ENCODE assay signal across 12 mouse cellular contexts in the genomic region with DNA sequence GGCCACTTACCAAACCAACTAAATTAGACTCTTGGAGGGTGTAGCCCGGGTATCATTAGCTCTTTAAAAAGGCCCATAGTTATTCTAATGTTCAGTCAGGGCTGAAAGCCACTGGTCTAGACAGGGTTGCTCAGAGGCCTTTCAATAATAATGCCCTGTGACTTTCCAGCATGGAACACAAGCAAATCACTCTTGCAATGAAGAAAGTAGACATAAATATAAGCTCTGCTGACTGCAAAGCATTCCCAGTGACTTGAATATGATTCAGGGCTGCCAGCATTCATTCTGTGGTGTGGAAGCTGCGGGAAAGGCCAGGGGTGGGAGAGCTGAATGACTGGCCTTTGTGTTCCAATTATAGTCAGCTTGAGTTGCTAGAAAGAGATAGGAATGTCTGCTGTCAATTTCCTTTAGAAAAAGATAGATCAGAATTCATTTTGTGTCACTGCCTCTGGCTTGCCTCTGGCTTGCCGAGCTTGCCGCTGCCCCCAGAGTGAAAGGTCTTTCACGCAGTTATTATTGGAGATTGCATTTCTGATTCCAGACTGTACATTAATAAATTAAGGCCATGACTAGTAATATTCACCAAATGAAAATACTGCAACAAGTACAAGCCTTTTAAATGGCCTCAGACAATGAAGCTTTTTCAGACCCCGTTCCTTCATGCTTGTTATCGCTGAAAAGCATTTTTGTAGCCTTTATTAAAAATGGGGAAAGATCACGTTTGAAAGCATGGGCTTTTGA. TPM values are rescaled to one million over a fixed set of nuclear protein-coding genes. Genes with fewer than 3 reads are reported as not detected.
DNase-seq lines count a peak whose midpoint lies in the region; ATAC-seq and TF ChIP-seq lines count a peak whose summit lies in the region.
"Had no signal": no experiment of that assay in that cellular context is flagged by ENCODE, and none has a peak within 500 bp of the region (broad histone marks: within the 10 kb centered on the region; RNA-seq: fewer than 3 reads in every experiment).

No protein-coding gene starts in this region.

- 16% methylated on average over 8 of the region's 8 CpGs for WGBS in forebrain, embryonic 11.5 days
- 12% methylated on average over 8 of the region's 8 CpGs for WGBS in hindbrain, postnatal 0 days

- no peak overlapping the region for H3K9ac ChIP-seq in forebrain, embryonic 11.5 days (ENCODE audit: low read length)
- no peak overlapping the region for H3K9ac ChIP-seq in hindbrain, postnatal 0 days (replicated peaks; ENCODE audit: low read length)
- H3K9ac ChIP-seq: embryonic facial prominence, embryonic 12.5 days; limb, embryonic 15.5 days had no signal

- no peak for DNase-seq in layer of hippocampus, adult 2 months (ENCODE audit: low spot score in 2 of 2)
- no peak for DNase-seq in layer of hippocampus, adult 9-11 months
- DNase-seq in forebrain, embryonic 11.5 days (ENCODE audit: low spot score) = peak; percentile 58
- DNase-seq in hindbrain, postnatal 0 days (ENCODE audit: low spot score) = peak; percentile 63
- peak; percentile 79 for DNase-seq in retina, postnatal 1 day
- no peak for DNase-seq in kidney, postnatal 25 days
- no peak for DNase-seq in thymus, postnatal 4 days
- DNase-seq: right cerebral cortex, postnatal 4 days had no signal

- peaks cover 10% of the 10 kb centered on the region for H3K4me1 ChIP-seq in forebrain, embryonic 11.5 days (replicated peaks; ENCODE audit: control insufficient read depth, insufficient read depth, low read length)
- peaks cover 4% of the 10 kb centered on the region for H3K4me1 ChIP-seq in hindbrain, postnatal 0 days (ENCODE audit: insufficient read depth, low read length)
- H3K4me1 ChIP-seq: embryonic facial prominence, embryonic 12.5 days; limb, embryonic 15.5 days had no signal

- H3K27me3 ChIP-seq in forebrain, embryonic 11.5 days (ENCODE audit: control insufficient read depth, insufficient read depth, low read length) = peaks cover 3% of the 10 kb centered on the region
- H3K27me3 ChIP-seq in hindbrain, postnatal 0 days (ENCODE audit: insufficient read depth, low read length) = no peaks in the 10 kb centered on the region
- H3K27me3 ChIP-seq: embryonic facial prominence, embryonic 12.5 days; limb, embryonic 15.5 days had no signal

- ATAC-seq in forebrain, embryonic 11.5 days (replicated peaks; ENCODE audit: low FRiP score) = no peak
- peak; percentile 70 for ATAC-seq in hindbrain, postnatal 0 days
- ATAC-seq in megakaryocyte, adult 5-6 weeks (ENCODE audit: poor library complexity, severe bottlenecking) = no peak

- no peaks in the 10 kb centered on the region for H3K36me3 ChIP-seq in forebrain, embryonic 11.5 days (ENCODE audit: control insufficient read depth, insufficient read depth, low read length)
- no peaks in the 10 kb centered on the region for H3K36me3 ChIP-seq in hindbrain, postnatal 0 days (ENCODE audit: insufficient read depth, low read length)
- H3K36me3 ChIP-seq: embryonic facial prominence, embryonic 12.5 days; G1E; limb, embryonic 15.5 days had no signal

- no peaks in the 10 kb centered on the region for H3K9me3 ChIP-seq in forebrain, embryonic 11.5 days (ENCODE audit: control insufficient read depth, low read length)
- no peaks in the 10 kb centered on the region for H3K9me3 ChIP-seq in hindbrain, postnatal 0 days (ENCODE audit: low read length)
- H3K9me3 ChIP-seq: embryonic facial prominence, embryonic 12.5 days; G1E; limb, embryonic 15.5 days had no signal

- 0 out of 2 replicates have a peak overlapping the region, but pooled peaks have one; percentile 41 for H3K27ac ChIP-seq in layer of hippocampus, adult 2 months
- H3K27ac ChIP-seq in forebrain, embryonic 11.5 days (ENCODE audit: low read depth, low read length) = peak overlapping the region; percentile 34; the same call in 1 of the 2 replicates
- peak overlapping the region; percentile 46; the same call in 1 of the 2 replicates for H3K27ac ChIP-seq in hindbrain, postnatal 0 days
- H3K27ac ChIP-seq: embryonic facial prominence, embryonic 12.5 days; limb, embryonic 15.5 days had no signal

- no peak overlapping the region for H3K4me3 ChIP-seq in layer of hippocampus, adult 2 months
- no peak overlapping the region for H3K4me3 ChIP-seq in forebrain, embryonic 11.5 days (ENCODE audit: low read depth, low read length)
- no peak overlapping the region for H3K4me3 ChIP-seq in hindbrain, postnatal 0 days (ENCODE audit: low read length)
- H3K4me3 ChIP-seq: embryonic facial prominence, embryonic 12.5 days; limb, embryonic 15.5 days had no signal

- TF ChIP-seq CTCF in layer of hippocampus, adult 2 months (conservative IDR thresholded peaks at IDR 0.05) = no peak
- TF ChIP-seq CTCF in hindbrain, postnatal 0 days (IDR thresholded peaks at IDR 0.05; ENCODE audit: low read depth) = no peak

- H3K4me2 ChIP-seq in forebrain, embryonic 11.5 days (ENCODE audit: low read depth, low read length, severe bottlenecking) = peak overlapping the region; percentile 16
- no peak overlapping the region for H3K4me2 ChIP-seq in hindbrain, postnatal 0 days (ENCODE audit: low read depth, low read length)
- H3K4me2 ChIP-seq: embryonic facial prominence, embryonic 12.5 days; limb, embryonic 15.5 days had no signal

RNA-seq across cellular contexts. Expression of gene Ctla4, which starts 35.6 kb away (rescaled TPM):
- total RNA-seq in layer of hippocampus, adult 2 months (2021) = not detected
- polyA plus RNA-seq in forebrain, embryonic 11.5 days (2014; fragmentation: Nextera tagmentation; extraction: Ambion mirVana) = not detected in 2 replicates
- total RNA-seq in hindbrain, postnatal 0 days (2014; rRNA removed) = not detected in 2 replicates
- not detected in 2 replicates for polyA plus RNA-seq in hindbrain, postnatal 0 days (2015; fragmentation: Nextera tagmentation; extraction: Ambion mirVana)
- 0.16 TPM in 1 of 2 replicates, not detected in the other for total RNA-seq in megakaryocyte, adult 5-6 weeks (2015)
- 0.44 and 0.65 TPM in 2 replicates for total RNA-seq in megakaryocyte, adult 5-6 weeks (2017)
- polyA plus RNA-seq: embryonic facial prominence, embryonic 12.5 days; G1E had no signal

Comparison
In these comparisons a context has a peak if more than half of its experiments do, and no peak if none do; other contexts are left out.
1. DNase-seq: peak in forebrain, embryonic 11.5 days (single experiment), hindbrain, postnatal 0 days (single experiment) and retina, postnatal 1 day (single experiment); none in layer of hippocampus, adult 2 months (0 of 2), layer of hippocampus, adult 9-11 months (single experiment), kidney, postnatal 25 days (0 of 2) and thymus, postnatal 4 days (single experiment).
2. Peak in every context shown above with its lines, with median percentiles within 50 percentile points of each other: H3K27ac ChIP-seq.